Mouse (Mus musculus): ENCODE results near the gene Arl4d. TPM values are rescaled to one million over a fixed set of nuclear protein-coding genes. Genes with fewer than 3 reads are reported as not detected.
"Not testable (repeated sequence)": the region's sequence is repeated elsewhere in the genome, so short reads cannot be mapped to it uniquely, and the experiment has no call there.

Gene Arl4d
- total and polyA plus RNA-seq, 2 experiments from 2014 or later = 13.4 to 22.5 TPM

- no peak for DNase-seq
- TF ChIP-seq CTCF (IDR thresholded peaks at IDR 0.05; ENCODE audit: low read depth) = no peak
- no peaks in the 10 kb centered on the region for H3K27me3 ChIP-seq (ENCODE audit: insufficient read depth, low read length)
These were observed 7.8 kb upstream of the Arl4d start for GRCm38 (mm10) chr11:101657528-101657885.

GRCm38 (mm10) chr11:101657886-101658750 lies 7.2 kb upstream of the Arl4d start:
- DNase-seq (peak; percentile 96), ATAC-seq (peak; percentile 91)
- under 1% methylated on average over 37 of the region's 40 CpGs for WGBS

More at GRCm38 (mm10) chr11:101657528-101657885, 7.8 kb upstream of the Arl4d start:
- ATAC-seq = peak; percentile 62
- Histone ChIP-seq H3K4me3 (ENCODE audit: low read depth, low read length) (peak overlapping the region; percentile 23), H3K9me3 (ENCODE audit: low read length) (no peaks in the 10 kb centered on the region), H3K9ac (peak overlapping the region; percentile 80), H3K36me3 (ENCODE audit: insufficient read depth) (no peaks in the 10 kb centered on the region), H3K27ac (ENCODE audit: low read depth, low read length) (peak overlapping the region; percentile 95), H3K4me1 (ENCODE audit: insufficient read depth) (peaks cover 4% of the 10 kb centered on the region; the same call in 1 of the 2 replicates), H3K4me2 (ENCODE audit: low read depth) (peak overlapping the region; percentile 46)
- 4% methylated on average over 3 of the region's 3 CpGs for WGBS

GRCm38 (mm10) chr11:101658751-101659558 lies 6.4 kb upstream of the Arl4d start:
- no peak overlapping the region for H3K4me2 ChIP-seq (ENCODE audit: low read depth)
- H3K4me1 ChIP-seq (ENCODE audit: insufficient read depth) = peaks cover 4% of the 10 kb centered on the region; the same call in 1 of the 2 replicates
- H3K9ac ChIP-seq = no peak overlapping the region
- no peak overlapping the region for H3K4me3 ChIP-seq (ENCODE audit: low read depth, low read length)
- H3K27me3 ChIP-seq (ENCODE audit: insufficient read depth, low read length) = no peaks in the 10 kb centered on the region
- H3K27ac ChIP-seq (ENCODE audit: low read depth, low read length) = peak overlapping the region; percentile 57
- H3K9me3 ChIP-seq (ENCODE audit: low read length) = no peaks in the 10 kb centered on the region
- ATAC-seq (peak; percentile 20; the same call in 1 of the 2 replicates), DNase-seq (peak; percentile 91)
- peak; percentile 90 for TF ChIP-seq CTCF (IDR thresholded peaks at IDR 0.05; ENCODE audit: low read depth)
- H3K36me3 ChIP-seq (ENCODE audit: insufficient read depth) = no peaks in the 10 kb centered on the region
- 33% methylated on average over 10 of the region's 10 CpGs for WGBS

More at GRCm38 (mm10) chr11:101657886-101658750, 7.2 kb upstream of the Arl4d start:
- H3K4me1 ChIP-seq (ENCODE audit: insufficient read depth); H3K9me3 ChIP-seq (ENCODE audit: low read length); H3K36me3 ChIP-seq (ENCODE audit: insufficient read depth); H3K27me3 ChIP-seq (ENCODE audit: insufficient read depth, low read length): not testable (repeated sequence)
- H3K9ac ChIP-seq = peak overlapping the region; percentile 80
- H3K4me2 ChIP-seq (ENCODE audit: low read depth) = peak overlapping the region; percentile 46
- H3K27ac ChIP-seq (ENCODE audit: low read depth, low read length) = peak overlapping the region; percentile 95
- H3K4me3 ChIP-seq (ENCODE audit: low read depth, low read length) = peak overlapping the region; percentile 23

DNA sequence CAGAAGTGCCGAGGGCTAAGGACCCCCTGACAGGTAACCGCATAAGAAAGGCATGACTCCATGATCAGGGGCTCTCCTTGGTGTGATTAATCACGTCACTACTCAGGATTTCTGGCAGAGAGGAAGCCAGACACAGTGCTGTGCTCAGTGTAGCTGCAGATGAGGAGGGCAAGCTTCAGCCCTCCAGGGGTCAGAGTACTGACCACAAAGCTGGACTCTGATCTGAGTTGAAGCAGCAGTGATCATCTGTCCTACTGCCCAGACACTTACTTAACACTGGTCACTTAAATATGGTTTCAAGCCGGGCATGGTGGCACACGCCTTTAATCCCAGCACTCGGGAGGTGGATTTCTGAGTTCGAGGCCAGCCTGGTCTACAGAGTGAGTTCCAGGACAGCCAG lies 4.2 kb upstream of the Arl4d start:
- TF ChIP-seq CTCF (IDR thresholded peaks at IDR 0.05; ENCODE audit: low read depth) = no peak
- WGBS = 82% methylated on average over 7 of the region's 7 CpGs

DNA sequence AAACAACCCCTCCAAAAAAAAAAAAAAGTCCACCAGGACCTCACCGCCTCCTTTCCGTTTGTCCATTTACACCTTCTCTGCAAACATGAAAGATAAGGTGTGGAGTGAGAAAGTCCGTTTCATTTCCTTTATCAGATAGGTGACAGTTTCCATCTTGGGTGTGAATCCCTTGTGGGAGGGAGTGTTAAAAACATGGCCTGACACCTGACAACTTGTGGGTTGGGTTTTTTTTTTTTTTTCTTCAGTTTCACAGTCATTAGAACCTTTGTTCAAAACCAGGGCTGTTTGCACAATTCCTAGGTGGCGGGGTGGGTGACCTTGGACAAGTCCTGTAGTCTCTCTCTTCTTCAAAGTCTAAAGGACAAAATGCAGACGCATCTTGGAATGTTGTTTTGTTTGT lies 3.6 kb upstream of the Arl4d start:
- Histone ChIP-seq H3K27ac (ENCODE audit: low read depth, low read length) (no peak overlapping the region), H3K9me3 (ENCODE audit: low read length) (no peaks in the 10 kb centered on the region), H3K9ac (no peak overlapping the region), H3K4me3 (ENCODE audit: low read depth, low read length) (no peak overlapping the region), H3K27me3 (ENCODE audit: insufficient read depth, low read length) (no peaks in the 10 kb centered on the region), H3K36me3 (ENCODE audit: insufficient read depth) (no peaks in the 10 kb centered on the region), H3K4me2 (ENCODE audit: low read depth) (no peak overlapping the region), H3K4me1 (ENCODE audit: insufficient read depth) (peaks cover 5% of the 10 kb centered on the region; the same call in 1 of the 2 replicates)
- ATAC-seq (no peak), DNase-seq (no peak)
- TF ChIP-seq CTCF (IDR thresholded peaks at IDR 0.05; ENCODE audit: low read depth) = no peak
- WGBS = 77% methylated on average over 5 of the region's 5 CpGs

More for the DNA sequence above, 4.2 kb upstream of the Arl4d start:
- DNase-seq (no peak), ATAC-seq (no peak)
- no peaks in the 10 kb centered on the region for H3K9me3 ChIP-seq (ENCODE audit: low read length)
- H3K4me2 ChIP-seq (ENCODE audit: low read depth) = no peak overlapping the region
- H3K36me3 ChIP-seq (ENCODE audit: insufficient read depth) = no peaks in the 10 kb centered on the region
- H3K27me3 ChIP-seq (ENCODE audit: insufficient read depth, low read length) = no peaks in the 10 kb centered on the region
- H3K27ac ChIP-seq (ENCODE audit: low read depth, low read length) = no peak overlapping the region
- no peak overlapping the region for H3K9ac ChIP-seq
- peaks cover 4% of the 10 kb centered on the region; the same call in 1 of the 2 replicates for H3K4me1 ChIP-seq (ENCODE audit: insufficient read depth)
- no peak overlapping the region for H3K4me3 ChIP-seq (ENCODE audit: low read depth, low read length)

GRCm38 (mm10) chr11:101663229-101664027 lies 1.9 kb upstream of the Arl4d start:
- 82% methylated on average over 11 of the region's 11 CpGs for WGBS
- no peaks in the 10 kb centered on the region for H3K36me3 ChIP-seq (ENCODE audit: insufficient read depth)
- H3K4me2 ChIP-seq (ENCODE audit: low read depth) = no peak overlapping the region
- no peak overlapping the region for H3K27ac ChIP-seq (ENCODE audit: low read depth, low read length)
- H3K4me3 ChIP-seq (ENCODE audit: low read depth, low read length) = no peak overlapping the region
- no peak for TF ChIP-seq CTCF (IDR thresholded peaks at IDR 0.05; ENCODE audit: low read depth)
- no peak for DNase-seq
- no peaks in the 10 kb centered on the region for H3K9me3 ChIP-seq (ENCODE audit: low read length)
- no peak overlapping the region for H3K9ac ChIP-seq
- H3K4me1 ChIP-seq (ENCODE audit: insufficient read depth) = peaks cover 7% of the 10 kb centered on the region; the same call in 1 of the 2 replicates
- no peak for ATAC-seq
- H3K27me3 ChIP-seq (ENCODE audit: insufficient read depth, low read length) = no peaks in the 10 kb centered on the region

Data from forebrain, postnatal 0 days (tissue).